Mouse (Mus musculus) CH12.LX (cell line): Measurements from ENCODE around the gene Slc27a1. TPM values are rescaled to one million over a fixed set of nuclear protein-coding genes. Genes with fewer than 3 reads are reported as not detected.
A peak's percentile ranks its signal among the peaks of the same experiment; 100 is the strongest.

Experiments used
- DNase-seq: peaks from one replicate; pipeline ENCODE4 v3.0.0-alpha.2; 2013; ENCODE audit errors: extremely low read depth
- H3K27ac ChIP-seq: 2 replicates; pipeline ENCODE4 v1.5.1; 2012; ENCODE audit warnings: low read depth, mild to moderate bottlenecking, control low read depth, moderate library complexity; ENCODE audit not compliant: insufficient read depth
- H3K27me3 ChIP-seq: replicated peaks from 2 replicates; pipeline ENCODE3; 2012; ENCODE audit warnings: inconsistent platforms
- H3K36me3 ChIP-seq, 2 experiments: replicated peaks in 1 of 2; 2 replicates each; pipeline versions ENCODE3 to v1.6.1; 2012; ENCODE audit warnings: inconsistent platforms in 1 of 2, low read length in 1 of 2, mild to moderate bottlenecking in 1 of 2, mixed read lengths in 1 of 2, moderate library complexity in 1 of 2; ENCODE audit not compliant: control insufficient read depth in 1 of 2, insufficient read depth in 1 of 2
- H3K4me1 ChIP-seq, 2 experiments: 2 replicates each; pipeline ENCODE4 v1.6.1; 2012; ENCODE audit warnings: inconsistent platforms in 1 of 2, moderate library complexity in 1 of 2; ENCODE audit not compliant: insufficient read depth in 2 of 2, control insufficient read depth in 1 of 2
- H3K4me2 ChIP-seq: 2 replicates; pipeline ENCODE4 v1.6.1; 2012; ENCODE audit warnings: low read depth, mild to moderate bottlenecking, control low read depth; ENCODE audit not compliant: poor library complexity, insufficient read depth, severe bottlenecking
- H3K4me3 ChIP-seq, 3 experiments: fragments of 150-350 bp in 1 of 3; sonication (generic) in 1 of 3; replicated peaks in 1 of 3; 2 replicates each; pipeline versions ENCODE3 to v1.5.1; 2011 to 2012; ENCODE audit warnings: low read depth in 2 of 3, low read length in 2 of 3, mild to moderate bottlenecking in 2 of 3, moderate library complexity in 2 of 3, control low read depth in 1 of 3, improper control_type of control experiment in 1 of 3, inconsistent platforms in 1 of 3, mixed read lengths in 1 of 3; ENCODE audit not compliant: poor library complexity in 1 of 3
- H3K79me2 ChIP-seq: replicated peaks from 2 replicates; pipeline ENCODE4 v1.6.1; 2012; ENCODE audit warnings: mild to moderate bottlenecking, moderate library complexity; ENCODE audit not compliant: control insufficient read depth, poor library complexity, insufficient read depth, severe bottlenecking; ENCODE audit errors: extremely low read depth
- H3K9ac ChIP-seq: 2 replicates; pipeline ENCODE4 v1.6.1; 2012; ENCODE audit warnings: low read depth, mild to moderate bottlenecking, control low read depth, moderate library complexity; ENCODE audit not compliant: insufficient read depth
- H3K9me3 ChIP-seq: replicated peaks from 2 replicates; pipeline ENCODE3; 2012; ENCODE audit warnings: low read length, inconsistent platforms, mixed read lengths
- CHD2 ChIP-seq: IDR thresholded peaks from 2 replicates; pipeline ENCODE4 v1.6.1; 2011; ENCODE audit warnings: low read length, improper control_type of control experiment
- CTCF ChIP-seq, 2 experiments: IDR thresholded peaks in 1 of 2; conservative IDR thresholded peaks in 1 of 2; 2 replicates each; pipeline ENCODE4 v1.5.1; 2011 to 2012; ENCODE audit warnings: low read depth in 2 of 2, low read length in 2 of 2, improper control_type of control experiment in 1 of 2, inconsistent platforms in 1 of 2, mild to moderate bottlenecking in 1 of 2, moderate library complexity in 1 of 2
- ELF1 ChIP-seq: IDR thresholded peaks from 2 replicates; pipeline ENCODE4 v1.6.1; 2014; ENCODE audit warnings: low read depth, mild to moderate bottlenecking, inconsistent platforms, low read length, improper control_type of control experiment
- EP300 ChIP-seq: IDR thresholded peaks from 2 replicates; pipeline ENCODE4 v1.6.1; 2011; ENCODE audit warnings: low read length, improper control_type of control experiment
- GABPA ChIP-seq: IDR thresholded peaks from 2 replicates; pipeline ENCODE4 v1.6.1; 2012; ENCODE audit warnings: low read depth, low read length, improper control_type of control experiment, inconsistent platforms; ENCODE audit not compliant: insufficient replicate concordance
- IRF4 ChIP-seq: IDR thresholded peaks from 2 replicates; pipeline ENCODE4 v1.6.1; 2014; ENCODE audit warnings: low read depth, mild to moderate bottlenecking, inconsistent platforms, low read length, improper control_type of control experiment
- JUN ChIP-seq: IDR thresholded peaks from 2 replicates; pipeline ENCODE4 v1.6.1; 2011; ENCODE audit warnings: low read depth, mild to moderate bottlenecking, low read length, improper control_type of control experiment, moderate library complexity; ENCODE audit not compliant: insufficient read depth
- MAX ChIP-seq: IDR thresholded peaks from 2 replicates; pipeline ENCODE4 v1.6.1; 2011; ENCODE audit warnings: low read length, improper control_type of control experiment
- MAZ ChIP-seq: IDR thresholded peaks from 2 replicates; pipeline ENCODE4 v1.6.1; 2012; ENCODE audit warnings: low read depth, mild to moderate bottlenecking, inconsistent platforms, low read length, improper control_type of control experiment, moderate library complexity
- MXI1 ChIP-seq: IDR thresholded peaks from 2 replicates; pipeline ENCODE4 v1.6.1; 2011; ENCODE audit warnings: mild to moderate bottlenecking, low read depth, low read length, improper control_type of control experiment
- MYC ChIP-seq: IDR thresholded peaks from 2 replicates; pipeline ENCODE4 v1.6.1; 2011; ENCODE audit warnings: low read depth, mild to moderate bottlenecking, improper control_type of control experiment, low read length
- NELFE ChIP-seq: IDR thresholded peaks from 2 replicates; pipeline ENCODE4 v1.6.1; 2011; ENCODE audit warnings: low read depth, low read length, improper control_type of control experiment
- NRF1 ChIP-seq: IDR thresholded peaks from 2 replicates; pipeline ENCODE4 v1.6.1; 2014; ENCODE audit warnings: low read depth, mild to moderate bottlenecking, inconsistent platforms, low read length, improper control_type of control experiment, moderate library complexity
- POLR2A ChIP-seq: IDR thresholded peaks from 2 replicates; pipeline ENCODE4 v1.6.1; 2011; ENCODE audit warnings: low read depth, mild to moderate bottlenecking, improper control_type of control experiment, low read length
- POLR2AphosphoS2 ChIP-seq: IDR thresholded peaks from 2 replicates; pipeline ENCODE4 v1.6.1; 2011; ENCODE audit warnings: low read depth, low read length, improper control_type of control experiment
- RAD21 ChIP-seq: IDR thresholded peaks from 2 replicates; pipeline ENCODE4 v1.6.1; 2011; ENCODE audit warnings: low read depth, mild to moderate bottlenecking, low read length, improper control_type of control experiment, moderate library complexity
- SIN3A ChIP-seq: IDR thresholded peaks from 2 replicates; pipeline ENCODE4 v1.6.1; 2012; ENCODE audit warnings: low read length, improper control_type of control experiment, inconsistent platforms
- SMC3 ChIP-seq: IDR thresholded peaks from 2 replicates; pipeline ENCODE4 v1.6.1; 2011; ENCODE audit warnings: low read depth, low read length, improper control_type of control experiment
- TCF12 ChIP-seq: IDR thresholded peaks from 2 replicates; pipeline ENCODE4 v1.6.1; 2014; ENCODE audit warnings: low read depth, mild to moderate bottlenecking, inconsistent platforms, low read length, improper control_type of control experiment
- UBTF ChIP-seq: IDR thresholded peaks from 2 replicates; pipeline ENCODE4 v1.6.1; 2012; ENCODE audit warnings: low read depth, mild to moderate bottlenecking, inconsistent platforms, low read length, improper control_type of control experiment, moderate library complexity
- USF1 ChIP-seq: IDR thresholded peaks from 2 replicates; pipeline ENCODE4 v1.6.1; 2014; ENCODE audit warnings: low read depth, mild to moderate bottlenecking, inconsistent platforms, low read length, improper control_type of control experiment
- ZC3H11A ChIP-seq: IDR thresholded peaks from 2 replicates; pipeline ENCODE4 v1.6.1; 2012; ENCODE audit warnings: low read depth, mild to moderate bottlenecking, inconsistent platforms, low read length, improper control_type of control experiment
- dilution Hi-C: fragments of 300-500 bp; cut with MboI; formaldehyde crosslinking; loops from 2 replicates; pipeline ENCODE4 v1.14.3; 2020; ENCODE audit warnings: low sequenced_read_pairs; ENCODE audit not compliant: extremely low pct_unique_long_range_greater_than_20kb, extremely low pct_ligation_motif_present
- in situ Hi-C: fragments of 300-500 bp; cut with MboI; formaldehyde crosslinking; loops from 3 replicates; pipeline ENCODE4 v1.14.3; 2019; ENCODE audit warnings: low sequenced_read_pairs, low pct_ligation_motif_present, low pct_unique_long_range_greater_than_20kb, mixed read lengths
- polyA plus RNA-seq: library from polyadenylated mRNA; unstranded; fragments of >175 nt; gene quantifications from 2 replicates; pipeline ENCODE4 v1.2.1, GENCODE M21; 2012; ENCODE audit warnings: low read depth; ENCODE audit not compliant: insufficient read length
- total RNA-seq, 2 experiments: library from RNA; depleted of rRNA; stranded (reverse); fragments of 300-350 nt in 1 of 2; fragments of >200 nt in 1 of 2; gene quantifications; 2 replicates each; pipeline ENCODE4 v1.2.3; 2012 to 2014

Gene Slc27a1
- total and polyA plus RNA-seq, 3 experiments = 1.8 to 4.0 (median 2.4) TPM

DNA sequence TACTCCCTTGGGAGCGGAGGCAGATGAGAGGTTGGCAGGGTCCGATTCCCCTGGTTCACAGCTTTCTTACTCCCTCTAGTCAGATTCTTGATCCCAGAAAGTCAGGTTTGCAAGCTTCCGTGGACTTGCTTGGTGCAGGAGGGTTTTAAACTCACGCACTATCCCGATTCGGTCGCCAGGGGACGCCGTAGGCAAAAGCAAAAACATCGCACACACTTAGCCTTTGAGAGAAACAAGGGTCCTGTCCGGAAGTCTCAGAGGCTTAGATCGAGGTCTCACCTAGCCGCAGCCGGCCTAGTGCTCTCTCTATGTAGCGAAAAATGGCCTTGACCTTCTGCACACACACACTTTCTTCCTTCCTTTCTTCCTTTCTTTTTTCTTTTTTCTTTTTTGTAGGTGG is 7.3 kb upstream of the Slc27a1 start:
- Histone ChIP-seq H3K4me3 (no peak overlapping the region), H3K27ac (no peak overlapping the region), H3K79me2 (no peaks in the 10 kb centered on the region), H3K9me3 (peaks cover 16% of the 10 kb centered on the region), H3K36me3 (no peaks in the 10 kb centered on the region), H3K4me2 (no peak overlapping the region), H3K27me3 (peaks cover 20% of the 10 kb centered on the region), H3K4me1 (peaks cover 10 to 20% of the 10 kb centered on the region in 2 experiments), H3K9ac (no peak overlapping the region)
- DNase-seq = peak; percentile 77
- in situ Hi-C loops (loop anchor here (5.0 kb wide), 1 partner anchor 71 kb away; no protein-coding TSS in a partner anchor), dilution Hi-C loops (no loop called here)
- TF ChIP-seq RAD21 = peak; percentile 99
- TF ChIP-seq UBTF = no peak
- TF ChIP-seq SMC3 = peak; percentile 100
- TF ChIP-seq GABPA = no peak
- peak; percentile 70 for TF ChIP-seq ELF1
- no peak for TF ChIP-seq POLR2A
- TF ChIP-seq ZC3H11A = peak; percentile 94
- peak; percentile 37; the same call in 1 of the 2 replicates for TF ChIP-seq NELFE
- TF ChIP-seq CTCF (conservative IDR thresholded peaks at IDR 0.05 in 1 of 2, IDR thresholded peaks at IDR 0.05 in 1 of 2; ENCODE audit: low read depth in 2 of 2, low read length in 2 of 2) = peak; percentile 90 to 99
- peak; percentile 52; the same call in 1 of the 2 replicates for TF ChIP-seq MYC
- no peak for TF ChIP-seq CHD2

DNA sequence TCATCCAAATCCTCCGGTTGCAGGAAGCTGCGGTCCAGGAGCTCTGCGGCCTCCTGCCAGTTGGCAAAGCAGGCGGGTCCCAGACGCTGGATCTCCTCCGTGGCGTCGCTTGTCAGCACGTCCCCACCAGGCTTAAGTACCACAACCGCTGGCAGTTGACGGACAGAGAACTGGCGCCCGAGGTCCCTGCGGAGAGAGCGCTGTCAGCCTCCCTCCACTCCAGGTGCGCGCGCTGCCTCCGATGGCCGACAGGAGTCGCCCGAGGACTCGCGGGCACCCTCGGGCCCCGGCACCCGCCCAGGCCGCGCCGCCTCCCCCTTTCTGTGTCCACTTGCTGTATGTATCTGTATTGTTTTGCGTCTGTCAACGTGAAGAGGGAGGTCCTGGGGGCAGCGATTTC is 5.9 kb upstream of the Slc27a1 start:
- Histone ChIP-seq H3K9me3 (peaks cover 16% of the 10 kb centered on the region), H3K4me2 (no peak overlapping the region), H3K79me2 (no peaks in the 10 kb centered on the region), H3K4me3 (no peak overlapping the region), H3K27me3 (peaks cover 22% of the 10 kb centered on the region), H3K27ac (no peak overlapping the region), H3K4me1 (peaks cover 10 to 20% of the 10 kb centered on the region in 2 experiments), H3K9ac (no peak overlapping the region), H3K36me3 (no peaks in the 10 kb centered on the region)
- DNase-seq = peak; percentile 59
- dilution Hi-C loops (no loop called here), in situ Hi-C loops (loop anchor here (5.0 kb wide), 1 partner anchor 70 kb away; no protein-coding TSS in a partner anchor)
- TF ChIP-seq RAD21 = peak; percentile 71
- TF ChIP-seq MAZ = no peak
- peak in 1 of 2 experiments; percentile 92; a peak in 2 of 4 replicates for TF ChIP-seq CTCF (conservative IDR thresholded peaks at IDR 0.05 in 1 of 2, IDR thresholded peaks at IDR 0.05 in 1 of 2; ENCODE audit: low read depth in 2 of 2, low read length in 2 of 2)
- no peak for TF ChIP-seq EP300
- TF ChIP-seq JUN = no peak
- no peak for TF ChIP-seq UBTF
- TF ChIP-seq IRF4 = 0 out of 2 replicates have a peak, but pooled peaks have one; percentile 26
- no peak for TF ChIP-seq CHD2
- peak; percentile 47; the same call in 1 of the 2 replicates for TF ChIP-seq MXI1
- no peak for TF ChIP-seq POLR2AphosphoS2
- TF ChIP-seq ZC3H11A = peak; percentile 59; the same call in 1 of the 2 replicates
- no peak for TF ChIP-seq POLR2A
- TF ChIP-seq TCF12 = peak; percentile 54
- peak; percentile 96 for TF ChIP-seq SMC3
- no peak for TF ChIP-seq NELFE
- TF ChIP-seq SIN3A = peak; percentile 56; the same call in 1 of the 2 replicates
- TF ChIP-seq NRF1 = 0 out of 2 replicates have a peak, but pooled peaks have one; percentile 47
- TF ChIP-seq MAX = no peak
- TF ChIP-seq USF1 = no peak
